Mouse (Mus musculus) activated CD4-positive, CD25-positive, alpha-beta regulatory T cell, adult 4 months (primary cell): ENCODE data around the gene Map2k7. TPM values are rescaled to one million over a fixed set of nuclear protein-coding genes. Genes with fewer than 3 reads are reported as not detected.
A peak's percentile ranks its signal among the peaks of the same experiment; 100 is the strongest.
"Not testable (repeated sequence)": the region's sequence is repeated elsewhere in the genome, so short reads cannot be mapped to it uniquely, and the experiment has no call there.

Experiments used
- ATAC-seq: one replicate; pipeline ENCODE4 v1.8.0; 2017
- polyA plus RNA-seq, 2 experiments: library from polyadenylated mRNA; unstranded; fragments of 100-300 nt; shearing (Covaris generic); gene quantifications; one replicate each; pipeline ENCODE4 v1.2.1; 2017

Gene Map2k7
- polyA plus RNA-seq, 2 experiments from 2014 or later, result 18.3 to 29.8 TPM

GRCm38 (mm10) chr8:4226739-4227347 is 11.7 kb upstream of the Map2k7 start, which contains the start of gene Lrrc8e:
TSS of gene Lrrc8e (plus strand) at chr8:4226827.
- ATAC-seq, result no peak

- no peak for ATAC-seq
These were observed 10.6 kb upstream of the Map2k7 start for GRCm38 (mm10) chr8:4227919-4228318.

GRCm38 (mm10) chr8:4229784-4230183 is 8.8 kb upstream of the Map2k7 start:
- no peak for ATAC-seq

GRCm38 (mm10) chr8:4230612-4231351 is 7.8 kb upstream of the Map2k7 start:
- ATAC-seq, result no peak

GRCm38 (mm10) chr8:4237814-4238433 is 616 bp upstream of the Map2k7 start:
- no peak for ATAC-seq

- peak; percentile 27 for ATAC-seq
These were observed 802 bp downstream of the Map2k7 start for GRCm38 (mm10) chr8:4239193-4239890.

GRCm38 (mm10) chr8:4245061-4245460 is 6.5 kb downstream of the Map2k7 start:
- no peak for ATAC-seq

GRCm38 (mm10) chr8:4245737-4246136 is 7.2 kb downstream of the Map2k7 start:
- no peak for ATAC-seq

GRCm38 (mm10) chr8:4247241-4247640 is 8.7 kb downstream of the Map2k7 start:
- no peak for ATAC-seq

- no peak for ATAC-seq
These were observed 9.5 kb downstream of the Map2k7 start, which contains the start of gene Tgfbr3l for GRCm38 (mm10) chr8:4247951-4248540. TSS of gene Tgfbr3l (plus strand) at chr8:4248214.

GRCm38 (mm10) chr8:4249213-4249612 is 10.7 kb downstream of the Map2k7 start:
- no peak for ATAC-seq

- ATAC-seq, result peak; percentile 48
These were observed 11.9 kb downstream of the Map2k7 start for GRCm38 (mm10) chr8:4250306-4250970.

GRCm38 (mm10) chr8:4252116-4252760 is 13.7 kb downstream of the Map2k7 start:
- ATAC-seq, result no peak

GRCm38 (mm10) chr8:4252934-4253841 is 14.6 kb downstream of the Map2k7 start, which contains the start of gene Snapc2:
TSS of gene Snapc2 (plus strand) at chr8:4253080.
- peak; percentile 89 for ATAC-seq

- no peak for ATAC-seq
These were observed 15.5 kb downstream of the Map2k7 start for GRCm38 (mm10) chr8:4254001-4254400.

GRCm38 (mm10) chr8:4255471-4255870 is 16.9 kb downstream of the Map2k7 start:
- not testable (repeated sequence) for ATAC-seq

GRCm38 (mm10) chr8:4256911-4257310 is 18.4 kb downstream of the Map2k7 start:
- no peak for ATAC-seq

- no peak for ATAC-seq
These were observed 18.8 kb downstream of the Map2k7 start for GRCm38 (mm10) chr8:4257350-4257749.

- peak; percentile 43 for ATAC-seq
These were observed 19.7 kb downstream of the Map2k7 start for GRCm38 (mm10) chr8:4258233-4258632.

GRCm38 (mm10) chr8:4258678-4259077 is 20.1 kb downstream of the Map2k7 start:
- ATAC-seq, result peak; percentile 22
